Mouse (Mus musculus) cerebellum, adult 18-20 months (tissue): ENCODE measurements at regions not wholly inside any gene's neighbourhood (a gene's known extent, or its start where the extent isn't known, plus 50 kb on each side); places are given as distances from the start of the nearest gene placed in this dataset.

Source experiments
- DNase-seq, 2 experiments: peaks; one replicate each; pipeline ENCODE4 v3.0.0; 2021

DNA sequence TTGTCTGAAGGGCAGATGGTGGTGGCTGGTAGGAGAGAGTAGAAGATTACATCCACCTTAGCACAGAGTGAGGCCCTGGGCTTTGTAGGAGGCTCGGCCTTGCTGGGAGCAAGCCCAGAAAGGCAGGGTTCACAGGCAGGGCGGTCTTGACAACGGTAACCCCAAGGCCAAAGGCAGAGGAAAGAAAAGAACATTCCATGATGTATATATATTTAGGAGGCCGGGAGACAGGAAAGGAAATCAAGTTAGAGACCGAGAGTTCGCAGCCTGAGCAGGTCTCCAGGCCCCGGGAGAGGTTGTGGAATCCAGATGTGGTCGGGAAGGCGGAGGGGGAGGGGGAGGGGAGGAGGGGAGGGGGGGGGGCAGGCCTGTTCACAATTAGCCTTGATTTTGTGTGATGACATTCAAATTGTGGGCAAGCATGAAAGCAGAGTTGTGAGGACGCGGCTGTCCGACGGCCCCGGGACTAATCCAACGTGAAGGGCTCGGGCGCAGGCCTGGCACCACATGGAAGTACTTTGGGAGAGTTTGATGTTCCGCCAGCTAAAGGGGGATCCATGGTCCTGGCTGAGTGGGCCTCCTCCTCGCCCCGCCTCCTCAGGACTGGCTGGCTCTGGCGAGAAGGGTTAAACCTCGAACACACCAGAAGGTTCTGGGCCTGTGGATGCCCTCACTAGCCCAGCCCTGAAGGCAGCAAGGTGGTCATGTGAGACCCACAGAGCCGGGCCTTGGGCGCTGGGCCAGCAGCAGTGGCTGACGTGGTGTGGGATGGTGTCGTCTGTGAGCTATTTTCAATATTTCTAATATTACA lies 131.8 kb upstream of the Gm26897 start:
- DNase-seq, result no peak

DNA sequence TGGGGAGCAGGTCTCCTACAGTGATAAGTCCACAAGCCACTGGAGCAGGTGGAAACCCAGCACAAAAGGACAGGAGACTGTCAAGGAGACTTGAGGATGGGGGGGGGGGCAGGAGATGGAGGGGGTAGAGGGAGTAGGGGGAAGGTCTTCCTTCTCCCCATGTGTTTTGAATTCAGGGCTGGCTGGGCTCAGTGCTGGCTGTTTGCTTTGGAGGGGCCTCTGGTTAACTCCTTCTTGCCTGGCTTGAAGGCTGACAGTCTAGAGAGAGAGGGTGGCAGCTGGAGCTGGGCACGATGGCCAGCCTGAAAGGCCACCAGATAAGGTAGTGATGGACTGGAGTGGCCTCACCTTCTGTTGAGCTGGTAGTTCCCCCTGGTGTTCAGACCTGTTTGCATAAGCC lies 120.0 kb upstream of the Gm26897 start:
- DNase-seq, result no peak

DNA sequence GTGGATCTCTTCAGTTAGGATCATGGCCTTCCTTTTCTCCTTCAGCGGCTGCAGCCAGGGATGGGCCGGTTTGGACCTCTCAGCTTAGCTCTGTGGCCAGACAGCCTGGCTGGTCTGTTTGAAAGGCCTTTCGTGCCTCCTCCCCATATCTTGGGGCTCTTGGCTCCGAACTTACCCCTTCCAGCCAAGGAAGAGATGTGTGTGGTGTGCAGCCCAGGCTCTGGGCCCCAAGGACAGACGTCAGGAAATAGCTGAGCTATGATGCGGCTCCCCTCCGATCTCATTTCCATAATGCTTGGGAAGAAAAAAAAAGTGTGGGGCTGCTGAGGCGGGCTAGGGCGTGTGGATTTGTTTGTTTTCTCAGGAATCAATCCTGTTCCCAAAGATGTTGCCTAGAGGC lies 113.8 kb upstream of the Gm26897 start:
- DNase-seq, result no peak

- no peak for DNase-seq
These were observed 113.1 kb upstream of the Gm26897 start for GRCm38 (mm10) chr5:111620626-111621025.

- DNase-seq, result no peak
These were observed 111.2 kb upstream of the Gm26897 start for GRCm38 (mm10) chr5:111622481-111622880.

GRCm38 (mm10) chr5:111626273-111626798 lies 107.4 kb upstream of the Gm26897 start:
- no peak for DNase-seq

DNA sequence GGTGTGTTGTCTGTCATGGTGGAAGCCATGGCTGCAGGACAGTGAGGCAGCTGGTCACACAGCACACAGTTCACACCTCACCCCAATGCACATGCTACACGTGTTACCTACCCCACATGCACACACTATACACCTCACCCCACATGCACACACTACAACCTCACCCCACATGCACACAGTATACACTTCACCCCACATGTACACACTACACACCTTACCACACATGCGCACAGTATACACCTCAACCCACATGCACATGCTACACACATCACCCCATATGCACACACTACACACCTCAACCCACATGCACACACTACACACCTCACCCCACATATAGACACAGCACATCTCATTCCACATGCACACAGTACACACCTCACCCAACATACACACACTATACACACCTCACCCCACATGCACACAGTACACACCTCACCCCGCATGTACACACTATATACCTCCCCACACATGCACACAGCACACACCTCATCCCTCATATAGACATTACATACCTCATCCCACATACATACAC lies 103.3 kb upstream of the Gm26897 start:
- DNase-seq, result no peak

- DNase-seq, result no peak
These were observed 102.1 kb upstream of the Gm26897 start for GRCm38 (mm10) chr5:111631572-111632161.

- DNase-seq, result no peak
These were observed 98.6 kb upstream of the Gm26897 start for GRCm38 (mm10) chr5:111635092-111635491.

DNA sequence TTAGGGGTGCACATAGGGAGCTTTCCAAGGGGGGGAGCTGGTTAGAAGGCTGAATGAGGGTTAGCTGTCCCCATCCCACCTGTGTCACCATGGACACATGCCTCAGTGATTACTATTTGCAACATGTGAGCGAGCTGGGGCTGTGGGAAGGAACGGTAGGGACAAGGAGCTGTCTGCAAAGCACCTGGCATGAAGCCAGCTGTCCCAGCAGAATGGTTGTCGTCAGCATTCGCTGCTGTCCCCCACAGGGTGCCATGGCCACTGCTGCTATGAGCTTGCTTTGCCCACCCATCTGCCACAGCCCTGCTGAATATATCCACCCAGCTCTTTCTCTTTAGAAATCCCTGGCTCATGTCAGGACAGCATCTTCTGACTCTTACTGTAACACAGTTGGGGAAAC lies 96.8 kb upstream of the Gm26897 start:
- DNase-seq, result no peak

- no peak for DNase-seq
These were observed 95.4 kb upstream of the Gm26897 start for GRCm38 (mm10) chr5:111638306-111638705.

DNA sequence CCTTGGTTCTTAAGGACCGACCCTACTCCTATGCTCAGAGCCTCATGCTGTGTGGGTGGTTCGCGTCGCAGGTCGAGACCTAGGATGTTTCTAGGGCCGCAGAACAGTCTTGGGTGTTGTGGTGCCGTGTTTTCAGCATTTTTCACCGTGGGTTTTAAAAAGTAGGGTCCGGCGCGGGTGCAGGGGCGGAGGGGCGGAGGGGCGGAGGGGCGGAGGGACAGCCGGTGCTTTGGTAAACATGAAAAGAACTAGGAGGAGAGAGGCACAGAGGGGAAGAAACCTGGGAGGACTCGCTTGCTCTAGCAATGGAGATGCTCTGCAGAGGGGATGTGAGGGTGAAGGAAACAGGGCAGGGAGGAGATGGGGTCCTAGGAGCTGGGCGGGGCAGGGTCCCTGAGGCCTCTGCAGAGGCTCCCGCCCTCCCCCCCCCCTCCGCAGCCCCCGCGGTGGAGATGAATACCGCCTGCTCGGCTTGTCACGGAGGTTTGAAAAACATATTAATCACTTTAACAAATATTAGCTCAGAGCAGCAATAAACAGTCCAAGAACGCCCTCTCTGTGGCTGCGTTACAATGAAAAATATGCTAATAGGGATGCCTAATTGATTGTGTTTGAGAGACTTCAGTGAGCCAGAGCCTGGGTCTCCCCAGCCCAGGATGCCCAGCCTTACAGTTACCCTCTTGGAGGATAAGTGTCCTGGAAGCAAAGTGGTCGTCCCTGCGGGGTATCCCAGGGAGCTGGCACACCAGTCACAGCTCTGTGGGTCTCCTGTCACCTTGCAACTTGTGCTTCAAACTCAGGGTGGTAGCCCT lies 94.0 kb upstream of the Gm26897 start:
- DNase-seq, result no peak

DNA sequence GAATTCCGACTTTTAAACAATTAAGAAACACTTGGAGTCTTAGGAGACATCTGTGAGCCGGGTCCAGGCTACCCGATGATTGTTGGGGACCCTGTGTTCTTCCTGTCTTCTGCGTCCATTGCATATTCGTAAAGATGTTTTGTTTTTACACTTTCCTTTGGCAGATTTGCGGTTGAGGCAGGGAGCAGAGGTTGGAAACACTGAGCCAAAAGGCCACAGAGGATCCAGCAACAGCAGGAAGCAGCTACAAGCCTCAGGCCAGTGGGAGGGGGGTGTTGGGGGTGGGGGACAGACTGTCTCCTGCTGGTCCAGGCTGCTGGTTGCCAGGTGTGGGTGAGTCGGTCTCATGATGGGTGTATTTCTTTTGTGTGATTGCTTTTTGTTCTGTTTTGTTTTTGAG lies 92.7 kb upstream of the Gm26897 start:
- DNase-seq, result no peak

DNA sequence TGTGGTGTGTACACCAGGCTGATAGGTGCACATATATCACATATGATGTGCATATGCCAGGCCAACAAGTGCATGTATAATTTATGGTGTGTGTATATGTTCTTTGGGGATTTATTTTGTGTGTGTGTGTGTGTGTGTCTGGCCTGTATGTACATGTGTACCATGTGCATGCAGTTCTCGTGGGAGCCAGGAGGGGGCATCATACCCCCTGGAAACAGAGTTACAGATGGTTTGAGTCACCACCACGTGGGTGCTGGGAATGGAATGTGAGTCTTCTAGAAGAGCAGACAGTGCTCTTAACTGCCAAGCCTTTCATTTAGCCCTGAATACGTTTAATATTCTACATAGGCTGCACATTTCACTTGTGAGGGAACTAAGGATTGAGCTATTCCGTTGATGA lies 92.0 kb upstream of the Gm26897 start:
- DNase-seq, result no peak

- no peak for DNase-seq
These were observed 89.6 kb upstream of the Gm26897 start for GRCm38 (mm10) chr5:111644142-111644541.

DNA sequence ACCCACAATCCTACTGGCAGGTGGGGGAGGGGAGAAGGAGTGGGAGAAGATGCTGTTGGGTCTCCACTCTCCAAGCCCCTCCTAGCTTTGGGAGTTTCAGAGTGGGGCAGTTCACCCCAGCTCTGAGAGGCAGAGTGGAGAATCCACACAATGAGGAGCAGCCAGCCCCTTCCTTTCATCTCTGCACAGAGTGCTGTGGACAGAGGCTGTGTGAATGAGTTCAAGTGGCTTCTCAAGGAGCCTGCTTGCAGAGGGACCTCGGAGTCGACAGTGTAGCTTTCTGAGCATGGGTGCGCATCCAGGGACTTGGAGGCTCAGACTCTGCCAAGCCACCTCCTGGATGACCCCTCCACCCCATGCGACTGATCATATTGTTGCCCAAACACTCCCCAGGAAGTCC lies 88.9 kb upstream of the Gm26897 start:
- DNase-seq, result no peak

- DNase-seq, result no peak
These were observed 86.0 kb upstream of the Gm26897 start for GRCm38 (mm10) chr5:111647686-111648200.

- DNase-seq, result no peak
These were observed 85.2 kb upstream of the Gm26897 start for GRCm38 (mm10) chr5:111648481-111648880.

DNA sequence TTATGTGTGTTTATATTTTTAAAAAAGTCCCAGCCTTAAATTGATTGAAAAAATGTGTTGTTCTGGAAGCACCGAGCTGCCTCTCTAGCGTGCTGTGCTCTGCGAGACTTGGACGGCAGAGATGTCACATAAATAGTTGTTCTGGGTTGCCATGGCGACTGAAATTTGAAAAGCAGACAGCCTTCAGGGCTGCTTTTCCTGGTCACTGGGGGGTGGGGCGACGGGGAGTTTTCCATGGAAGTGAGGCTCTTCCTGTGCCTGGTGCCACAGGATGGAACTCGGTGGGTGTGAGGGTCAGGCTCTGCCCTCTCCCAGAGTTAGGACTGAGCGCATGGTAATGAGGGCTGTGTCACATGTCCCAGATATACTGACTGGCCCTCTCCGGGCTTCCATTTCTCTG lies 84.7 kb upstream of the Gm26897 start:
- DNase-seq, result no peak

DNA sequence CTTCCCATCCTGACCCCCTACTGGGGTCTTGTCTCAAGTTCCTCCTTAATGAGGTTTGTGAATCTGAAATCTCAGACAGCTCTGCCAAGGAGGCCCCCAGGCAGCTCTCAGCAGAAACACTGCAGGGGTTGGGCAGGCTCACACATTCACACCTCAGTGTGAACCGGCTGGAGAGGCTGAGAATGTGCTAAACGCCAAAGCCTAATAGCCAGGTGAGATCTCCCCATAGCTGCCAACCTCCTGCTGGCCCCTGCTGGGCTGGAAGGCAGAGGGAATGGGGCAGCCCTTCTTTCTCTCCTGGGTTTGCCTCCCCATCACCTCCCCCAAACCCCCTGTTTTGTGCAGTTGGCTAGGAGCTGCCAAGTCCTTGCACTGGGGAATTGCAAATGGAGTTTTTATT lies 81.3 kb upstream of the Gm26897 start:
- DNase-seq, result no peak

DNA sequence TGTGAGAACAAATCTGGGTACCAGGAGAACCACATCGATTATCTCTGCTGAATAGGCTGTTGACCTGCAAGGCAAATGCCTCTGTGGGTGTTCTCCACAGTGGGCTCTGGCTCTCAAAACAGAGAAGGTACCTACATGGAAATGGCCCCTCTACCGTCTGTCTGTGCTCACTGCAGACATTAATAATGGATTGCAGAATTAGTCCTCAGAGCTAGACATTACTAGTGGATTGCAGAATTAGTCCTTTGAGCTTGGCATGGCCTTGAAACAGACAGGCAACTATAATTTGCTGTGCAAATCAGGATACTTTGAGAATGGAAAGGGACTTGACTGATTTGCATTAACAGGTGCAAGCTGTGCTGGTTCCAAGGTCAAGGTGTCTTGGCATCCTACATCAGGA lies 77.3 kb upstream of the Gm26897 start:
- no peak for DNase-seq

DNA sequence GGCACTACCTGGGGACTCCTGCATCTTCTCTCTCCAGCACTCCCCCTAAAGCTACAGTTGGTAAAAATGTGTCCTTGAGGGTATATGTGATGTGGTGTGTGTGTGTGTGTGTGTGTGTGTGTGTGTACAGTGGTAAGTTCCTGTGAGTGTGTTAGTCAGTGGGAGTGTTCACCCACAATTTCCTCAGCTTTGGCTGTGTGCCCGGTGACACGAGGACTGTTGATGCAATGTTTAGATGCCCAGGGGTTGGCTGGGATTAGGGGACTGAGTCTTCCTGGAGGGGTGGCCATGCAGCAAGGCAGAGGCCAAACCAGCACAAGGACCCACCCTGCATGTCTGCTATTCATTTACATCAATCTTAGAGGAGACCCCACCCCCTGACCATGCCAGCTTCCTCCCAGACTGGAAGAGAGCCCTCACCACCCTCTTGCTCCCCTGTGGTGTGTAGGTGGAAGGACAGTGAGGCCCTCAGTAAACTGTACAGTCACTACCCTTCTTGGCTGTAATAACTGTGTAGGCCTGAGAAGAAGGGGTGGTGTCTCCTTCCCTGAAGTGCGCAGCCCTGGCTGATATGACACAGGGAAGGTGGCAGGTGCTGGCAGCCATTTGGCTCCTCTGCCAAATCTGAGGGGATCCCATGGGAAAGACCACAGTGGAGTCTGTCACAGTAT lies 75.8 kb upstream of the Gm26897 start:
- no peak for DNase-seq

DNA sequence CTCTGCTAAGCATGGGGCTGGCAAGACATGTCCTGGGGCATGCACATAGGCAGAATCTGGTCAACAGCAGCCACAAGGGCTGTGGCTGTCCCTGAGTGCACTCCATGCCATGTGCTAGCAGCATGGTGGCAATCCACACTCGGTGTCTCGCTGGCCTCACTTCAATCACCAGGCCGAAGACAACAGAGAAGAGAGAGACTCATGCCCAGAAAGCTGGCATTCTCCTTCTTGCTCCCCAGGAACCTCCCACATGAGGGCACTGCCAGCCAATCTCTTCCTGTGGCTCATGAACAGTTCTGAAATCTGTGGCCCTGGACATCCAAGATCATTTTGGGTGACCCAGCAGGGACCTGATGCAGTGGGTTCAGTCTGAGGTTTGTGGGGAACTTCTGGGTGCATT lies 74.5 kb upstream of the Gm26897 start:
- DNase-seq, result no peak
